Mouse (Mus musculus) CD8-positive naive resting alpha-beta T cell, adult 2 months (primary cell): ENCODE results near the gene Cfi.

Source experiments
- DNase-seq, 2 experiments: peaks; one replicate each; pipeline ENCODE4 v3.0.0; 2022; ENCODE audit warnings: low read depth in 2 of 2, low spot score in 2 of 2

Cfi gene

GRCm38 (mm10) chr3:129835388-129835934, at the start of gene Cfi:
Cfi (plus strand) TSS chr3:129835884.
- no peak for DNase-seq

GRCm38 (mm10) chr3:129793801-129794200, 41.9 kb upstream of the Cfi start:
- DNase-seq = no peak

- DNase-seq = no peak
Observed at GRCm38 (mm10) chr3:129797341-129797740, 38.3 kb upstream of the Cfi start.

DNA sequence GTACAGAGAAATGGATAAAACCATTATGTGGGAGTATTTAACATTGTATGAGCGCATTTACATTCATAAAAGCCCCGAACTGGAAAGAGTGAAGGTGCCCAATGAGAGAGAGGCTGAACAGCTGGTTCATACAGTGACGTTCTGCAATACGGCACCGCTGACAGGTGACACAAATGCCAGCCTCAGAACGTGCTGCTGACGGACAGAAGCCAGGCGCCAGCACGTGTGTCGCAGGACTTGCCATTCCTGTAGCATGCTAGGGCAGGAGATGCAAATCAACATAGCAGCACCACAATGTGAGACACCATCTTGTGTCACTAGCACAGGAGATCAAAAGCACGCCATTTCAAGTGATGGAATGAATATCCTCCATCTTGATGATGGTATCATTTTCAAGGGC, 37.1 kb upstream of the Cfi start:
- no peak for DNase-seq

DNA sequence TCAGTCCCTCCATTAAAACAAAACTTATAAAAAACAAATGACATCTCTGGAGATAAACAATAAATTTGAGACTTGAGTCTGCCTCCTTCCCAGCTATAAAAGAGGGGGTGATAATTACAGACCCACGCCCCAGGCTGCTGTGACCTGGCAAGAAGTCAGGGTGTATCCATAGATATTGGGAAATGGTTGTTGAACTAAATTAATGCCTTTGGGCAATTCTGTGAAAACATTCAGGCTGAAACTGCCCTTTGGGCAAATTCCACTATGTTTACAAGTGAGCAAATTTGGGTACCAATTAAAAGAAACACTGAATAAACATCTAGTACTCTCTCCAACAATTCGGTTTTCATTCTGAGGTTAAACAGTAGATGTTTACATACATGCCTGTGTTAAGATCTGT, 36.7 kb upstream of the Cfi start:
- no peak for DNase-seq

GRCm38 (mm10) chr3:129803765-129804164, 31.9 kb upstream of the Cfi start, which contains the start of gene Lrit3:
Lrit3 (minus strand) TSS chr3:129804030.
- DNase-seq = no peak

DNA sequence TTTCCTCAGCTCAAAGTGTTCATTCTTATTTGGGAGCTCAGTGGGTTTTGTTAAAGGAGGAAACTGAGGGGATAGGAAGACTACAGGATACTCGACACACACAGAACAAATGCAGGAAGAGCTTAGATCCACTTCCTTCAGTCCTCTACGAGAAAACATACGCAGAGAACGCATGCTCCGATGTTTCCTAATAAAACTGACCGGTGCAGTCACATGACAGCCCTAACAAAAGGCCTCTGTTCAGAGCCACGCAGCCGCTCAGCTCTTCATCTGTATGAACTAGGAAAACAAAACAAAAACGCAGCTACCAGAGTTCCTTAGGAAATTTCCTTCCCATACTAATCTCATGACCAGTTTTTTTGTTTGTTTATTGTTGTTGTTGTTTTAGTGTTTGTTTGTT, 14.8 kb upstream of the Cfi start:
- DNase-seq = no peak

DNA sequence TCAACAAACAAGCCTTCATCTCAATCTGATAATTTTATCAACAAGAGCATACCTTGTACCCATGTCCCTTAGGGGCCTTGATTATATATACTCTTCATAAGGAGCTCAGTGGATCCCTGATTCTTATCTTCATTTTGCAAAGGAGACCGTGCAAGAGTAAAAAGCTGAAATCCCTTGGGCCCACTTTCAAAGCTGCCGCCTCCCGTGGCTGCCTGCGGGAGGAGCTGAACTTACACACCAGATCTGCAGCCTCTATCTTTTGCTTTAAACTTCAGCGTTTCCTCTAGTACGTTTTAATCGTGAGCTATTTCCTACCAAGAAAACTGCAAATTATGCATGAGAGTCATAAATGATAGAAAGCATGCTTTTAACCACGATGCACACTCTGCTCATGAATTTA, 13.9 kb upstream of the Cfi start:
- no peak for DNase-seq

GRCm38 (mm10) chr3:129822206-129822775, 13.4 kb upstream of the Cfi start, which contains the start of gene Rrh:
Rrh (minus strand) TSS chr3:129822587.
- no peak for DNase-seq

DNA sequence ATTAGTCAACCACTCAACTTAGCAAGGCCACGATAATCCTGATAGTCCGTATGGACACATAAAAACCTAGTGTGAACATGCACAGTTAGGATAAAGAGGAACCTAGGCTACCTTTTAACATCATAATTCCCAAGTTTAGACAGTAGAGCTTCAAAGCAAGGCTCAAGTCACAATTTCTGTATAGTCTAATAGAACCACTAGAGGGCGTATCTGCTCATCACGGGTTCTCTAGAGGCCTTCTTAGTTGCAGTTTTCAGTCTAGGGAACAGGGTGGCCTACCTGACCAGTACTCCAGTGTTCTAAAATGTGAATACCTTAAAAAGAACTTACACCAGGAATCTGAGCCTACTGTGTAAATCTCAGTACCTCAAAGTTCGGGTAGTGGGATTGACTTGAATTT, 12.4 kb upstream of the Cfi start:
- DNase-seq = peak in 1 of 2 experiments; percentile 37

GRCm38 (mm10) chr3:129824146-129824545, 11.5 kb upstream of the Cfi start:
- no peak for DNase-seq

DNA sequence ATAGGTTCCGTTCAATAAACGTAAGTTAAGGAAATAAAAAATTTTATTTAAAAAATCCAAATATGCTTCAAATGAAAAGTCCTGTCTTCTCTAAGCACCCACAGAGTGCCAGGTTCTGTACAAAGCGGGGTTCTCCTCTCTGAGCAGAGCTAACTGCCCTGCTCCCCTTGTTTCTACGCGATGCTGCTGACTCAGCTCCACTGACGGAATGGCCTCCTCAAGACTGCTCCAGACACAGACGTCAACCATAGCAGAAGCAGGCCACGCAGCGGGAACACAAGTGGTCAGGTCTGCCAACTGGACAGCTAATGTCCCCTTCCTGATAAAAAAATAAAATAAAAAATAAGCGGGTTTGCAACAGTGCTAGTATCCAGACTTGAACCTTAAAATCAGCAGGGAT, 10.8 kb upstream of the Cfi start:
- no peak for DNase-seq

DNA sequence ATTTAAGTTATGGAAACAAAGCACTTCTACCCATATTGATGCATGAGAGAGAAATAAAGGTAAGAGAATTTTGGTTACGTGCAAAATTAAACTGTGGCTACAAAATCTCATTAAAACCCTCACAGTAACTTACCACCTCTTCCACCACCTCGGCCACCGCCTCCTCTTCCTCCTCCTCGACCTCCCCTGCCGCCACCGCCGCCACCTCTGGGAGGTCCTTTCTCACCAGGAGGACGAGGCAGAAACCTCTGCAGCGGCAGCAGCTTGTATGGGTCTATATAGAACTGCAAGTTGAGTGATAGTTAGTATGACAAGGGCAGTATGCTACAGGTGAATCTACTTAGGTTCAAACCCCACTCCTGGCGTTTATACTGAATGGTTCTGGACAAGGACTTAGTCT, 9.0 kb upstream of the Cfi start:
- no peak for DNase-seq

GRCm38 (mm10) chr3:129827691-129828090, 8.0 kb upstream of the Cfi start:
- no peak for DNase-seq

DNA sequence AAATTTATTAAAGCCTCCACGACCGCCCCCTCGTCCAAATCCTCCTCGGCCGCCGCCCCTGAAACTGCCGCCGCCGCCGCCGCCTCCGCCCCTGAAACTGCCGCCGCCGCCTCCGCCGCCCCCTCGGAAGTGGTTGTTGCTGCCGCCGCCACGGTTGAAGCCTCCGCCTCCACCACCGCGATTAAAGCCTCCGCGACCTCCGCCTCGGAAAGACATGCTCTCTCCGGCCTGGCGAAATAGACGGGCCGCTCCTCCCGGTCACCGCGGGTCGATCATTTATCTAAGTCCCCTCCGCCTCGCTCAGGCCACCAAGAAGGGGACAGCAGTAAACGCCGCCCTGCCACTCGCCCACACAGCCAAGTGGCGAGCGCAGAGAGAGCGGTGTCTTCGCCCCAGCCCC, 5.1 kb upstream of the Cfi start:
- peak; percentile 52 to 55 for DNase-seq

- DNase-seq = peak; percentile 90 to 95
Observed at GRCm38 (mm10) chr3:129831035-129831568, 4.6 kb upstream of the Cfi start, which contains the start of gene Gar1. Gar1 (minus strand) TSS chr3:129831396.

DNA sequence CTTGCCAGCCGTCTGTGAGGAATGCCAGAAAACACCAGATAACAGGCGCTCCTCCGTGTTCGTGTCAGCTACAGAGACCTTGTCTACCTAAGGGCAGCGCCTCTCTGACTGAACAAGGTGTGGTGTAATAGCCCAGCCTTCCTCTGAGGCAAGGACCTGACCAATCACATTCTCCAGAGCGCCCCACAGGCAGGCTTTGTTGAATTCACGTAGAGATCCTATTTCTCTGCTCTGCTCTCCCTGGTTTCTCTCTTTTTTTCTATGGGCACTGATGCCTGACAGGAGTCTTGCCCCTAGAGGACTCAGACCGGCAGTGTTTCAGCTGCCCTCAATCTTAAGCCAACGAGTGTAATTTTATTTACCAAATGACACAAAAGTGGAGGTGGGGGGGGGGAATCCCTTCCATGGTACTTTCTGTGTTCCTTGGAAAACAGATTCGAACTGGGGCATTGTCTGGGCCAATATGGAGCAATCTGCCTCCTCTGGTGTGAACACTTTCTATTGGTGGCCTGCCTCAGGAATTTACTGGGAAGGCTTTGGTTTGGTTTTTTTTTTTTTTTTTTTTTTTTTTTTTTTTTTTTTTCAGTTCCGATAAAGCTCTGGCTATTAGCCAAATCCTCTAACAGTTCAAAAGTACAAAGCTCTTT, 490 bp downstream of the Cfi start:
- no peak for DNase-seq

- no peak for DNase-seq
Observed at GRCm38 (mm10) chr3:129836965-129837364, 1.3 kb downstream of the Cfi start.

DNA sequence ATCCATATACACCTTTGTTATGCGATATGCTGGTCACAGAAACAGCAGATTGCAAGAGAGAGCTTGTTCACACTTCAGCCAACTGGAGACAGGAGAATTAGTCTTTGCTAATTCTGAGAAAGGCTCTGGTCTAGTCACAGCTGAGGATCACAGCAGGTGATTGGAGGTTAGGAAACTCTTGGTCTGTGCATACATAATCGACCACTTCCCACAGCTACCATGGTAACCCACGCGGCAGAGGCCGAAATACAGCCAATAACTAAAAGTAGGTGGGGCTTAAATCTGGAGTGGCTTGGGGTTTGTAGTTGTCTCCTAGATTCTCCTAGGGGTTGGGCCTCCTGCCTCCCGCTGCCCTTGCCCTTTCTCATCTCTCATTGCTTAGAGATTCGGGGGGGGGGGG, 2.3 kb downstream of the Cfi start:
- no peak for DNase-seq

- DNase-seq = no peak
Observed at GRCm38 (mm10) chr3:129845868-129846267, 10.2 kb downstream of the Cfi start.

- DNase-seq = no peak
Observed at GRCm38 (mm10) chr3:129846846-129847245, 11.2 kb downstream of the Cfi start.

GRCm38 (mm10) chr3:129862592-129862991, 26.9 kb downstream of the Cfi start:
- no peak for DNase-seq
